8 mouse cellular contexts compared by ENCODE assay signal in the genomic region with DNA sequence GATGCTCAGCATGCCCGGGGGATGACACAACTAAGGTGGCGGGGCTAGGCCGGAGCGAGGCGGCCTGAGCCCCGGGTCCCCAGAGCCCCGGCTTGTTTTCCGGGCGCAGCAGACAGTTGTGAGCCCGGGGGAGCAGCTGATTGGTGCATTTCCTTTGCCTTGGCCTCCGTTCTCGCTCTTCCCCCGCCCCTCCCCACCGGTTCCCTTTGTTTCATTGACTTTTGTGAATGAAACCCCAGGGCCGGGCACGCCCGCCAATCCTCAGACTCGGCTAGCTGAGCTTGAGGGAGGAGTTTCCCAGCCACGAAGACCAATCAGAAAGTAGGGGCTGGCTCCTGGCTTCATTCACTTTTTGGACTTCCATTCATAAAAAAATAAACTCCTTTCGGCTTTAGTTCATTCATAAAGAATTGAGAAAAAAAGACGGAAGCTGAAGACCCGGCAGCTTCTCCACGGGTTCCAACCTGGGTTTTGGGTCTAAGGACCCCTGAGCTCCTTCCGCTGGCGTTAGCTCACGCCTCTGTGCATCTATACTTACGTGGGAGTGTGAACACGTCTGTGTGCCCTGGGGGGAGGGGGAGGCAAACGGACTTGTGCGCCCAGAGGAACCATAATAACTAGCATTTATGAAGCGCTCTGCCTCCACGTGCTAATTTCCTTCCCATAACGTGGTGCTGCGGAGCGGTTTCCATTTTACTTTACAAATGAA. TPM values are rescaled to one million over a fixed set of nuclear protein-coding genes. Genes with fewer than 3 reads are reported as not detected.
DNase-seq lines count a peak whose midpoint lies in the region; ATAC-seq and TF ChIP-seq lines count a peak whose summit lies in the region.

Gene Etv4 (minus strand): TSS at position 229 of the 709 bp plus-strand sequence.

- under 1% methylated on average over 35 of the region's 35 CpGs for WGBS in forebrain, postnatal 0 days
- WGBS in lung, embryonic 15.5 days: under 1% methylated on average over 33 of the region's 35 CpGs

- H3K4me1 ChIP-seq in forebrain, postnatal 0 days (ENCODE audit: insufficient read depth): peaks cover 4% of the 10 kb centered on the region; the same call in 1 of the 2 replicates
- H3K4me1 ChIP-seq in lung, embryonic 15.5 days: peaks cover 25% of the 10 kb centered on the region

- H3K9ac ChIP-seq in forebrain, postnatal 0 days: peak within 1 kb of the TSS; percentile 60
- H3K9ac ChIP-seq in lung, embryonic 15.5 days: peak within 1 kb of the TSS; percentile 31

- H3K27ac ChIP-seq in forebrain, postnatal 0 days (ENCODE audit: low read depth, low read length): peak within 1 kb of the TSS; percentile 57
- H3K27ac ChIP-seq in lung, embryonic 15.5 days: peak within 1 kb of the TSS; percentile 59

- no peak for TF ChIP-seq CTCF in forebrain, postnatal 0 days (IDR thresholded peaks at IDR 0.05; ENCODE audit: low read depth)

- peak within 1 kb of the TSS; percentile 98 for H3K4me2 ChIP-seq in forebrain, postnatal 0 days (ENCODE audit: low read depth)
- peak within 1 kb of the TSS; percentile 97 for H3K4me2 ChIP-seq in lung, embryonic 15.5 days

- peak; percentile 98 for DNase-seq in ES-CJ7 (ENCODE audit: low read depth, low spot score)
- peak; percentile 78 for DNase-seq in cerebellum, adult 11 months
- DNase-seq in forebrain, postnatal 0 days: peak; percentile 97
- DNase-seq in heart, postnatal 4 days: peak; percentile 92
- DNase-seq in layer of hippocampus, adult 8-10 months (ENCODE audit: low spot score in 2 of 2): peak; percentile 83 to 92
- peak; percentile 75 for DNase-seq in ovary, adult 18-20 months (ENCODE audit: low spot score)
- peak; percentile 89 to 92 for DNase-seq in thymus, postnatal 10 days (ENCODE audit: low spot score in 2 of 2)

- no peaks in the 10 kb centered on the region for H3K36me3 ChIP-seq in forebrain, postnatal 0 days (ENCODE audit: insufficient read depth)
- no peaks in the 10 kb centered on the region for H3K36me3 ChIP-seq in lung, embryonic 15.5 days

- peaks cover 34% of the 10 kb centered on the region for H3K27me3 ChIP-seq in forebrain, postnatal 0 days (ENCODE audit: insufficient read depth, low read length)
- peaks cover 72% of the 10 kb centered on the region for H3K27me3 ChIP-seq in lung, embryonic 15.5 days

- H3K9me3 ChIP-seq in forebrain, postnatal 0 days (ENCODE audit: low read length): no peaks in the 10 kb centered on the region
- no peaks in the 10 kb centered on the region for H3K9me3 ChIP-seq in lung, embryonic 15.5 days

- peak within 1 kb of the TSS; percentile 57 for H3K4me3 ChIP-seq in forebrain, postnatal 0 days (ENCODE audit: low read depth, low read length)
- H3K4me3 ChIP-seq in lung, embryonic 15.5 days: peak within 1 kb of the TSS; percentile 52

- ATAC-seq in forebrain, postnatal 0 days: peak; percentile 98
- ATAC-seq in lung, embryonic 15.5 days (ENCODE audit: borderline replicate concordance, extremely low read depth, low FRiP score, low TSS enrichment): peak; percentile 88

RNA-seq across cellular contexts. Expression of gene Etv4, which starts in this region (rescaled TPM):
- 24.2 and 25.1 TPM in 2 replicates for total RNA-seq in forebrain, postnatal 0 days (2014; rRNA removed)
- polyA plus RNA-seq in forebrain, postnatal 0 days (2015; fragmentation: Nextera tagmentation; extraction: Ambion mirVana): 15.9 and 16.8 TPM in 2 replicates
- 1 to 10 TPM; 6.6 to 6.8 TPM for total RNA-seq in heart, postnatal 4 days (2021)
- 10 to 100 TPM in 3 of 4 experiments, 1 to 10 TPM in 1; 9.8 to 17.3 (median 12.6) TPM for total RNA-seq in layer of hippocampus, adult 8-10 months (2022)
- 12.5 and 12.9 TPM in 2 replicates for polyA plus RNA-seq in lung, embryonic 15.5 days (2015; fragmentation: Nextera tagmentation; extraction: Ambion mirVana)

Comparison
In these comparisons a context has a peak if more than half of its experiments do, and no peak if none do; other contexts are left out.
1. Peak in every context shown above with its lines: DNase-seq, ATAC-seq, H3K4me3 ChIP-seq and H3K27ac ChIP-seq.